Mouse (Mus musculus) G1E-ER4 (cell line): ENCODE results near the gene Mettl26. TPM values are rescaled to one million over a fixed set of nuclear protein-coding genes. Genes with fewer than 3 reads are reported as not detected.

Source experiments
- GATA1 ChIP-seq: IDR thresholded peaks from one replicate; pipeline ENCODE4 v1.8.0; 2012; ENCODE audit warnings: low read length, inconsistent platforms
- polyA plus RNA-seq: library from polyadenylated mRNA; stranded (reverse); fragments of >175 nt; gene quantifications from 2 replicates; pipeline ENCODE4 v1.2.3, GENCODE M21; 2012

Gene Mettl26
- polyA plus RNA-seq, 1 experiment = 82.1 TPM

GRCm38 (mm10) chr17:25873405-25874147 lies 1.3 kb upstream of the Mettl26 start:
- no peak for TF ChIP-seq GATA1

GRCm38 (mm10) chr17:25874148-25874720 lies 640 bp upstream of the Mettl26 start:
- no peak for TF ChIP-seq GATA1

GRCm38 (mm10) chr17:25875171-25876136 lies 580 bp downstream of the Mettl26 start:
- no peak for TF ChIP-seq GATA1

- no peak for TF ChIP-seq GATA1
These were observed 1.6 kb downstream of the Mettl26 start for GRCm38 (mm10) chr17:25876347-25876915.

- TF ChIP-seq GATA1 = no peak
These were observed 2.2 kb downstream of the Mettl26 start for GRCm38 (mm10) chr17:25877025-25877424.

GRCm38 (mm10) chr17:25877741-25878610 lies 3.1 kb downstream of the Mettl26 start:
- no peak for TF ChIP-seq GATA1

GRCm38 (mm10) chr17:25878611-25879180 lies 3.8 kb downstream of the Mettl26 start:
- no peak for TF ChIP-seq GATA1

- no peak for TF ChIP-seq GATA1
These were observed 4.4 kb downstream of the Mettl26 start for GRCm38 (mm10) chr17:25879261-25879660.

GRCm38 (mm10) chr17:25879750-25880149 lies 4.9 kb downstream of the Mettl26 start:
- no peak for TF ChIP-seq GATA1

- TF ChIP-seq GATA1 = no peak
These were observed 5.5 kb downstream of the Mettl26 start, which contains the start of gene Wfikkn1 for GRCm38 (mm10) chr17:25880196-25880910. Gene Wfikkn1 (minus strand): TSS chr17:25880858.

- TF ChIP-seq GATA1 = no peak
These were observed 6.2 kb downstream of the Mettl26 start for GRCm38 (mm10) chr17:25880913-25881641.

- TF ChIP-seq GATA1 = no peak
These were observed 6.8 kb downstream of the Mettl26 start for GRCm38 (mm10) chr17:25881691-25882090.

GRCm38 (mm10) chr17:25882306-25882705 lies 7.4 kb downstream of the Mettl26 start:
- TF ChIP-seq GATA1 = no peak
